Mouse (Mus musculus): ENCODE measurements around the gene Gm21981.

GRCm38 (mm10) chr17:47688608-47689575, 5.4 kb downstream of the Gm21981 start, which contains the start of gene Frs3:
- TF ChIP-seq CTCF (IDR thresholded peaks at IDR 0.05; ENCODE audit: borderline replicate concordance, control insufficient read depth, extremely low read depth, insufficient read depth, low read length, poor library complexity) (peak; percentile 29; the same call in 1 of the 2 replicates), POLR2A (IDR thresholded peaks at IDR 0.05; ENCODE audit: control insufficient read depth, extremely low read depth, insufficient read depth, low read length, poor library complexity) (no peak)

Data from thymus, adult 2 months (tissue).